8 mouse cellular contexts compared by ENCODE assay signal in genomic region chr15:81812696-81813631, GRCm38 (mm10). TPM values are rescaled to one million over a fixed set of nuclear protein-coding genes. Genes with fewer than 3 reads are reported as not detected.
DNase-seq lines count a peak whose midpoint lies in the region; ATAC-seq and TF ChIP-seq lines count a peak whose summit lies in the region.

No protein-coding gene starts in this region.

- no peaks in the 10 kb centered on the region for H3K9me3 ChIP-seq in heart, embryonic 14.5 days (ENCODE audit: control insufficient read depth, low read length)
- H3K9me3 ChIP-seq in heart, postnatal 0 days (replicated peaks; ENCODE audit: control insufficient read depth, low read length), result no peaks in the 10 kb centered on the region
- H3K9me3 ChIP-seq in midbrain, embryonic 10.5 days (replicated peaks), result no peaks in the 10 kb centered on the region

- no peak for TF ChIP-seq CTCF in heart, postnatal 0 days (IDR thresholded peaks at IDR 0.05; ENCODE audit: low read depth)

- H3K4me3 ChIP-seq in heart, embryonic 14.5 days (ENCODE audit: control insufficient read depth in 1 of 2, insufficient read depth in 1 of 2, low read depth in 1 of 2, low read length in 2 of 2), result peak overlapping the region in 1 of 2 experiments; percentile 66; a peak in 1 of 4 replicates
- peak overlapping the region; percentile 82; the same call in 1 of the 2 replicates for H3K4me3 ChIP-seq in heart, postnatal 0 days (ENCODE audit: low read depth, low read length)
- peak overlapping the region; percentile 86 for H3K4me3 ChIP-seq in midbrain, embryonic 10.5 days

- H3K27ac ChIP-seq in heart, embryonic 14.5 days (replicated peaks in 1 of 2; ENCODE audit: control insufficient read depth in 1 of 2, insufficient read depth in 1 of 2, low read depth in 2 of 2, low read length in 2 of 2), result no peak overlapping the region; a peak in 1 of 4 replicates
- 0 out of 2 replicates have a peak overlapping the region, but pooled peaks have one; percentile 98 for H3K27ac ChIP-seq in heart, postnatal 0 days (ENCODE audit: low read depth)
- H3K27ac ChIP-seq in midbrain, embryonic 10.5 days (replicated peaks), result peak overlapping the region; percentile 91; the same call in 1 of the 2 replicates

- ATAC-seq in heart, embryonic 14.5 days (ENCODE audit: insufficient number of reproducible peaks, insufficient read depth, low FRiP score, low read depth), result no peak
- no peak for ATAC-seq in heart, postnatal 0 days (ENCODE audit: insufficient read depth, low read depth)

- peak overlapping the region; percentile 79 for H3K9ac ChIP-seq in heart, embryonic 14.5 days (ENCODE audit: low read length)
- H3K9ac ChIP-seq in heart, postnatal 0 days (replicated peaks; ENCODE audit: low read depth, low read length), result 0 out of 2 replicates have a peak overlapping the region, but pooled peaks have one; percentile 82

- no peak for DNase-seq in heart, postnatal 14 days
- DNase-seq in MN1 (ENCODE audit: low spot score), result peak; percentile 65
- DNase-seq in heart, postnatal 0 days (ENCODE audit: low spot score), result no peak
- no peak for DNase-seq in midbrain, embryonic 10.5 days (ENCODE audit: low spot score)
- DNase-seq in ovary, postnatal 10 days (ENCODE audit: low spot score), result no peak
- DNase-seq in layer of hippocampus, postnatal 36 days, result no peak
- DNase-seq in layer of hippocampus, postnatal 10 days (ENCODE audit: low spot score in 2 of 2), result no peak

- intact Hi-C loops in heart, postnatal 14 days (cut with DNase I), result no loop called here

- no peaks in the 10 kb centered on the region for H3K27me3 ChIP-seq in heart, embryonic 14.5 days (ENCODE audit: control insufficient read depth, insufficient read depth, low read length)
- H3K27me3 ChIP-seq in heart, postnatal 0 days (ENCODE audit: control insufficient read depth, insufficient read depth, low read length), result no peaks in the 10 kb centered on the region
- 0 out of 2 replicates have a peak, but pooled peaks cover 4% of the 10 kb centered on the region for H3K27me3 ChIP-seq in midbrain, embryonic 10.5 days (ENCODE audit: low read depth, poor library complexity, severe bottlenecking)

- H3K36me3 ChIP-seq in heart, embryonic 14.5 days (ENCODE audit: control insufficient read depth, insufficient read depth, low read length), result peaks cover 32% of the 10 kb centered on the region
- peaks cover 30% of the 10 kb centered on the region for H3K36me3 ChIP-seq in heart, postnatal 0 days (replicated peaks; ENCODE audit: control insufficient read depth, insufficient read depth, low read length)
- H3K36me3 ChIP-seq in midbrain, embryonic 10.5 days, result peaks cover 32% of the 10 kb centered on the region

- peaks cover 5 to 27% of the 10 kb centered on the region in 2 experiments for H3K4me1 ChIP-seq in heart, embryonic 14.5 days (ENCODE audit: control insufficient read depth in 2 of 2, insufficient read depth in 2 of 2, low read length in 2 of 2)
- H3K4me1 ChIP-seq in heart, postnatal 0 days (ENCODE audit: control insufficient read depth, insufficient read depth), result peaks cover 23% of the 10 kb centered on the region
- H3K4me1 ChIP-seq in midbrain, embryonic 10.5 days, result peaks cover 52% of the 10 kb centered on the region

- TF ChIP-seq EP300 in heart, postnatal 0 days (IDR thresholded peaks at IDR 0.05; ENCODE audit: low read depth), result no peak

- peak overlapping the region; percentile 69 for H3K4me2 ChIP-seq in heart, embryonic 14.5 days (ENCODE audit: low read length)
- peak overlapping the region; percentile 88 for H3K4me2 ChIP-seq in heart, postnatal 0 days (ENCODE audit: low read depth, low read length)

- WGBS in heart, embryonic 14.5 days, result 59% methylated on average over 7 of the region's 7 CpGs
- 61% methylated on average over 7 of the region's 7 CpGs for WGBS in heart, postnatal 0 days
- 83% methylated on average over 7 of the region's 7 CpGs for WGBS in midbrain, embryonic 10.5 days

RNA-seq across cellular contexts. Expression of gene Tef, which starts 10.7 kb away (rescaled TPM):
- polyA plus RNA-seq in heart, embryonic 14.5 days (2014; fragmentation: Nextera tagmentation; extraction: Ambion mirVana), result 23.4 and 25.8 TPM in 2 replicates
- 10 to 100 TPM; 69.3 to 93.0 TPM for total RNA-seq in heart, postnatal 14 days (2021)
- total RNA-seq in heart, postnatal 0 days (2014; rRNA removed; ENCODE audit: low replicate concordance), result 41.5 and 58.7 TPM in 2 replicates
- 27.8 and 30.3 TPM in 2 replicates for polyA plus RNA-seq in heart, postnatal 0 days (2015; fragmentation: Nextera tagmentation; extraction: Ambion mirVana)
- polyA plus RNA-seq in midbrain, embryonic 10.5 days (2016; fragmentation: Nextera tagmentation; extraction: Ambion mirVana), result 15.7 and 19.0 TPM in 2 replicates
- total RNA-seq in layer of hippocampus, postnatal 36 days (2021), result 100 to 1,000 TPM; 300 to 307 TPM
- 100 to 1,000 TPM; 125 to 148 TPM for total RNA-seq in layer of hippocampus, postnatal 10 days (2021)

RNA-seq across cellular contexts. Expression of gene Tob2, which starts 45.6 kb away (rescaled TPM):
- polyA plus RNA-seq in heart, embryonic 14.5 days (2014; fragmentation: Nextera tagmentation; extraction: Ambion mirVana), result 10.3 and 12.4 TPM in 2 replicates
- total RNA-seq in heart, postnatal 14 days (2021), result 100 to 1,000 TPM; 119 to 131 TPM
- total RNA-seq in heart, postnatal 0 days (2014; rRNA removed; ENCODE audit: low replicate concordance), result 19.2 and 75.8 TPM in 2 replicates
- polyA plus RNA-seq in heart, postnatal 0 days (2015; fragmentation: Nextera tagmentation; extraction: Ambion mirVana), result 16.0 and 18.2 TPM in 2 replicates
- polyA plus RNA-seq in midbrain, embryonic 10.5 days (2016; fragmentation: Nextera tagmentation; extraction: Ambion mirVana), result 17.7 and 19.6 TPM in 2 replicates
- total RNA-seq in layer of hippocampus, postnatal 36 days (2021), result 10 to 100 TPM; 30.5 to 36.4 TPM
- total RNA-seq in layer of hippocampus, postnatal 10 days (2021), result 10 to 100 TPM; 25.2 to 31.9 TPM

RNA-seq across cellular contexts. Expression of gene Phf5a, which starts 58.7 kb away (rescaled TPM):
- 103 and 106 TPM in 2 replicates for polyA plus RNA-seq in heart, embryonic 14.5 days (2014; fragmentation: Nextera tagmentation; extraction: Ambion mirVana)
- 10 to 100 TPM; 41.4 to 44.2 TPM for total RNA-seq in heart, postnatal 14 days (2021)
- 26.9 and 31.0 TPM in 2 replicates for total RNA-seq in heart, postnatal 0 days (2014; rRNA removed; ENCODE audit: low replicate concordance)
- polyA plus RNA-seq in heart, postnatal 0 days (2015; fragmentation: Nextera tagmentation; extraction: Ambion mirVana), result 60.7 and 65.3 TPM in 2 replicates
- polyA plus RNA-seq in midbrain, embryonic 10.5 days (2016; fragmentation: Nextera tagmentation; extraction: Ambion mirVana), result 224 and 252 TPM in 2 replicates
- total RNA-seq in layer of hippocampus, postnatal 36 days (2021), result 10 to 100 TPM; 31.2 to 33.5 TPM
- 10 to 100 TPM; 44.9 to 49.2 TPM for total RNA-seq in layer of hippocampus, postnatal 10 days (2021)

RNA-seq across cellular contexts. Expression of gene Aco2, which starts 59.1 kb away (rescaled TPM):
- polyA plus RNA-seq in heart, embryonic 14.5 days (2014; fragmentation: Nextera tagmentation; extraction: Ambion mirVana), result 571 and 598 TPM in 2 replicates
- total RNA-seq in heart, postnatal 14 days (2021), result 1,000 to 10,000 TPM; 2,092 to 2,100 TPM
- total RNA-seq in heart, postnatal 0 days (2014; rRNA removed; ENCODE audit: low replicate concordance), result 2,020 and 2,039 TPM in 2 replicates
- polyA plus RNA-seq in heart, postnatal 0 days (2015; fragmentation: Nextera tagmentation; extraction: Ambion mirVana), result 1,019 and 1,040 TPM in 2 replicates
- 152 and 163 TPM in 2 replicates for polyA plus RNA-seq in midbrain, embryonic 10.5 days (2016; fragmentation: Nextera tagmentation; extraction: Ambion mirVana)
- 100 to 1,000 TPM; 449 to 462 TPM for total RNA-seq in layer of hippocampus, postnatal 36 days (2021)
- 100 to 1,000 TPM; 396 to 417 TPM for total RNA-seq in layer of hippocampus, postnatal 10 days (2021)

Comparison
In these comparisons a context has a peak if more than half of its experiments do, and no peak if none do; other contexts are left out.
1. H3K27ac ChIP-seq: peak in heart, postnatal 0 days (single experiment) and midbrain, embryonic 10.5 days (single experiment); none in heart, embryonic 14.5 days (0 of 2).